Mouse (Mus musculus): Measurements from ENCODE around the gene Gm13277. TPM values are rescaled to one million over a fixed set of nuclear protein-coding genes. Genes with fewer than 3 reads are reported as not detected.
"Not testable (repeated sequence)": the region's sequence is repeated elsewhere in the genome, so short reads cannot be mapped to it uniquely, and the experiment has no call there.

Gene Gm13277
- not detected in 2 replicates for total RNA-seq (2012; rRNA removed)

- in situ Hi-C loops (cut with MboI; ENCODE audit: low sequenced_read_pairs in 2 of 2, unreplicated experiment in 2 of 2); H3K36me3 ChIP-seq (ENCODE audit: control insufficient read depth, insufficient read depth, low read length, poor library complexity, severe bottlenecking); H3K9me3 ChIP-seq (ENCODE audit: control insufficient read depth, insufficient read depth, low read depth, low read length); H3K4me1 ChIP-seq (ENCODE audit: control insufficient read depth in 2 of 2, insufficient read depth in 2 of 2, low read length in 2 of 2, poor library complexity in 1 of 2); H3K9ac ChIP-seq (ENCODE audit: insufficient read depth, low read depth, low read length, poor library complexity, severe bottlenecking); H3K4me3 ChIP-seq (ENCODE audit: insufficient read depth in 1 of 2, low read depth in 1 of 2, low read length in 2 of 2, poor library complexity in 1 of 2, severe bottlenecking in 1 of 2); H3K27ac ChIP-seq (ENCODE audit: insufficient read depth, low read depth, low read length, poor library complexity, severe bottlenecking); DNase-seq (ENCODE audit: low read depth, low spot score): not testable (repeated sequence)
Observed at GRCm38 (mm10) chr4:88788402-88788801, at the start of gene Gm13277. Gene Gm13277, plus strand, starts transcription at chr4:88788632.

DNA sequence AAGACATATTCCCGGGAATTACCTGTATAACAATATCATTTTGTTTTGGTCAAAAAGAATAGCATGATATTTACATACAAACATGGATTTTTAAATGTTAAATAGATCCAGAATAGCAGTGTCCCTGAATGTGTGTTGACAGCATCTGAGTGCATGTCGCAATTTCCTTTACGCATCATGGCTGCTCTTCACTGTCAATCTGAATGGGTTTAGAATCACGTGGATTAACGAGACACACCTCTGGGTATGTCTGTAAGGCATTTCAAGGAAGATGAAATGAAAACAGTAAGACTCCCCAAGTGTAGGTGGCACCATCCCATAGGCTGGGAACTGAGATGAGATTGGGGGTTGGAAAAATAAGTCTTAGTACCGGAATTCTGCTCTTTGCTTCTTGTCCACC, 49.4 kb upstream of the Gm13277 start:
- no peaks in the 10 kb centered on the region for H3K9me3 ChIP-seq (ENCODE audit: control insufficient read depth, insufficient read depth, low read depth, low read length)
- no peak overlapping the region for H3K27ac ChIP-seq (ENCODE audit: insufficient read depth, low read depth, low read length, poor library complexity, severe bottlenecking)
- in situ Hi-C loops (cut with MboI; ENCODE audit: low sequenced_read_pairs in 2 of 2, unreplicated experiment in 2 of 2), result no loop called here
- no peaks in the 10 kb centered on the region for H3K4me1 ChIP-seq (ENCODE audit: control insufficient read depth in 2 of 2, insufficient read depth in 2 of 2, low read length in 2 of 2, poor library complexity in 1 of 2)
- no peaks in the 10 kb centered on the region for H3K36me3 ChIP-seq (ENCODE audit: control insufficient read depth, insufficient read depth, low read length, poor library complexity, severe bottlenecking)
- TF ChIP-seq CHD2 (IDR thresholded peaks at IDR 0.05; ENCODE audit: low read depth, low read length) (no peak), MAFK (IDR thresholded peaks at IDR 0.05; ENCODE audit: insufficient read depth, low read depth, low read length) (no peak), ZC3H11A (IDR thresholded peaks at IDR 0.05; ENCODE audit: borderline replicate concordance, low read depth, low read length) (no peak)
- DNase-seq (ENCODE audit: low read depth, low spot score), result no peak
- H3K9ac ChIP-seq (ENCODE audit: insufficient read depth, low read depth, low read length, poor library complexity, severe bottlenecking), result no peak overlapping the region
- no peak overlapping the region for H3K4me3 ChIP-seq (ENCODE audit: insufficient read depth in 1 of 2, low read depth in 1 of 2, low read length in 2 of 2, poor library complexity in 1 of 2, severe bottlenecking in 1 of 2)

DNA sequence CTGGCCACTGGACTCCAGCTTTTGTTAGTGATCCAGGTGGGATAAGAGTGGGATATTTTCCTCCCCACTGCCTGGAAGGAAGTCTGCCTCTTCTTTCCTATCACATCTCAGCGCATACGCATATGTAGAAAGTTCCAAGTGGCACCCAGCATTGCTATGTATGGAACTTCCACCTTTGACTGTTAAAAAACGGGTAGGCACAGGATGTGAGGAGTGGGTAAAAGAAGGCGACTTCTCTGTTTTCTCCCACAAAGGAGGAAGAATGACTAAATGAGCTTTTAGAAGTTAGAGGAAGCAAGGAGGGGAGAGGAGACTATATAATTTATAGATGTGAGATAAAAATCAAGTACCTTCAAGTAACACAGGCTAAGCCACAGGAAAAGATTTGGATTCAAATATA, 47.0 kb upstream of the Gm13277 start:
- no peaks in the 10 kb centered on the region for H3K36me3 ChIP-seq (ENCODE audit: control insufficient read depth, insufficient read depth, low read length, poor library complexity, severe bottlenecking)

GRCm38 (mm10) chr4:88742771-88743371, 45.6 kb upstream of the Gm13277 start:
- H3K4me1 ChIP-seq (ENCODE audit: control insufficient read depth in 2 of 2, insufficient read depth in 2 of 2, low read length in 2 of 2, poor library complexity in 1 of 2), result no peaks in the 10 kb centered on the region
- H3K9ac ChIP-seq (ENCODE audit: insufficient read depth, low read depth, low read length, poor library complexity, severe bottlenecking), result no peak overlapping the region
- DNase-seq (ENCODE audit: low read depth, low spot score), result no peak
- TF ChIP-seq ZC3H11A (IDR thresholded peaks at IDR 0.05; ENCODE audit: borderline replicate concordance, low read depth, low read length), result no peak
- no peak for TF ChIP-seq ZNF384 (IDR thresholded peaks at IDR 0.05; ENCODE audit: low read depth, low read length)
- TF ChIP-seq CHD2 (IDR thresholded peaks at IDR 0.05; ENCODE audit: low read depth, low read length), result no peak
- no peak for TF ChIP-seq HCFC1 (IDR thresholded peaks at IDR 0.05; ENCODE audit: borderline replicate concordance, insufficient read depth, low read length)
- no peak for TF ChIP-seq MAFK (IDR thresholded peaks at IDR 0.05; ENCODE audit: insufficient read depth, low read depth, low read length)
- in situ Hi-C loops (cut with MboI; ENCODE audit: low sequenced_read_pairs in 2 of 2, unreplicated experiment in 2 of 2), result no loop called here
- no peak overlapping the region for H3K4me3 ChIP-seq (ENCODE audit: insufficient read depth in 1 of 2, low read depth in 1 of 2, low read length in 2 of 2, poor library complexity in 1 of 2, severe bottlenecking in 1 of 2)
- H3K27ac ChIP-seq (ENCODE audit: insufficient read depth, low read depth, low read length, poor library complexity, severe bottlenecking), result no peak overlapping the region
- H3K9me3 ChIP-seq (ENCODE audit: control insufficient read depth, insufficient read depth, low read depth, low read length), result no peaks in the 10 kb centered on the region
- no peaks in the 10 kb centered on the region for H3K36me3 ChIP-seq (ENCODE audit: control insufficient read depth, insufficient read depth, low read length, poor library complexity, severe bottlenecking)

More for the DNA sequence above, 47.0 kb upstream of the Gm13277 start:
- Histone ChIP-seq H3K4me1 (ENCODE audit: control insufficient read depth in 2 of 2, insufficient read depth in 2 of 2, low read length in 2 of 2, poor library complexity in 1 of 2) (no peaks in the 10 kb centered on the region), H3K9ac (ENCODE audit: insufficient read depth, low read depth, low read length, poor library complexity, severe bottlenecking) (no peak overlapping the region), H3K27ac (ENCODE audit: insufficient read depth, low read depth, low read length, poor library complexity, severe bottlenecking) (no peak overlapping the region), H3K9me3 (ENCODE audit: control insufficient read depth, insufficient read depth, low read depth, low read length) (no peaks in the 10 kb centered on the region), H3K4me3 (ENCODE audit: insufficient read depth in 1 of 2, low read depth in 1 of 2, low read length in 2 of 2, poor library complexity in 1 of 2, severe bottlenecking in 1 of 2) (no peak overlapping the region)
- no peak for DNase-seq (ENCODE audit: low read depth, low spot score)
- TF ChIP-seq ZC3H11A (IDR thresholded peaks at IDR 0.05; ENCODE audit: borderline replicate concordance, low read depth, low read length), result no peak
- in situ Hi-C loops (cut with MboI; ENCODE audit: low sequenced_read_pairs in 2 of 2, unreplicated experiment in 2 of 2), result no loop called here

DNA sequence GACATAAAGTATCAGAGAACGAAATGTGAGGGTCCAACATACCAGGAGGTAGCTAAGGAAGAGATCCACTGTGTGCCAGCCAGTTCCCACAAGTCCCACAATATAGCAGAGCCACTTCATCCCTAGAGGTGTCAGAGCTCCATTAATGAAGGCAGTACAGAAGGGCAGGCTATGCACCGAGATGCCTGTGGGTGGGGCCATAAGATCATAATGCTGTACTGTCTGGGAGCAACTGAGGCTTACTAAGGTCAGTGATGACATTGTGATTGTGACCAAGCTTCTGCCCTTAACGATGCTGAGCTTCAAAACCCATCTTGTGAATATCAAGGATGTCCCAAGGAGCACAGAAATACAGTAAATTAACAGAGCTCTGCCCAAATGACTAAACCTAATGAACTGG, 44.2 kb upstream of the Gm13277 start:
- H3K4me1 ChIP-seq (ENCODE audit: control insufficient read depth in 2 of 2, insufficient read depth in 2 of 2, low read length in 2 of 2, poor library complexity in 1 of 2), result no peaks in the 10 kb centered on the region
- no peak for DNase-seq (ENCODE audit: low read depth, low spot score)
- H3K27ac ChIP-seq (ENCODE audit: insufficient read depth, low read depth, low read length, poor library complexity, severe bottlenecking), result no peak overlapping the region
- H3K9ac ChIP-seq (ENCODE audit: insufficient read depth, low read depth, low read length, poor library complexity, severe bottlenecking), result no peak overlapping the region
- H3K4me3 ChIP-seq (ENCODE audit: insufficient read depth in 1 of 2, low read depth in 1 of 2, low read length in 2 of 2, poor library complexity in 1 of 2, severe bottlenecking in 1 of 2), result no peak overlapping the region
- no peak for TF ChIP-seq HCFC1 (IDR thresholded peaks at IDR 0.05; ENCODE audit: borderline replicate concordance, insufficient read depth, low read length)
- TF ChIP-seq MAFK (IDR thresholded peaks at IDR 0.05; ENCODE audit: insufficient read depth, low read depth, low read length), result no peak
- no peak for TF ChIP-seq ZNF384 (IDR thresholded peaks at IDR 0.05; ENCODE audit: low read depth, low read length)
- no peak for TF ChIP-seq CHD2 (IDR thresholded peaks at IDR 0.05; ENCODE audit: low read depth, low read length)
- TF ChIP-seq ZC3H11A (IDR thresholded peaks at IDR 0.05; ENCODE audit: borderline replicate concordance, low read depth, low read length), result no peak
- no peaks in the 10 kb centered on the region for H3K36me3 ChIP-seq (ENCODE audit: control insufficient read depth, insufficient read depth, low read length, poor library complexity, severe bottlenecking)
- H3K9me3 ChIP-seq (ENCODE audit: control insufficient read depth, insufficient read depth, low read depth, low read length), result no peaks in the 10 kb centered on the region
- in situ Hi-C loops (cut with MboI; ENCODE audit: low sequenced_read_pairs in 2 of 2, unreplicated experiment in 2 of 2), result no loop called here

Data from ES-E14 (cell line).